Mouse (Mus musculus): Measurements from ENCODE around the gene Nfib. TPM values are rescaled to one million over a fixed set of nuclear protein-coding genes. Genes with fewer than 3 reads are reported as not detected.

Gene Nfib
- polyA plus RNA-seq, 2 experiments = 1.7 to 2.6 TPM

GRCm38 (mm10) chr4:82286931-82287330 is 418.6 kb downstream of the Nfib start:
- no peaks in the 10 kb centered on the region for H3K9me3 ChIP-seq (ENCODE audit: control insufficient read depth, low read length)
- no peak for DNase-seq (ENCODE audit: low read depth in 3 of 3, low spot score in 3 of 3)
- no peak overlapping the region for H3K4me2 ChIP-seq (ENCODE audit: low read depth)
- 0 out of 4 replicates have a peak, but pooled peaks cover 0 to 2% of the 10 kb centered on the region in 2 experiments for H3K4me1 ChIP-seq (replicated peaks; ENCODE audit: control insufficient read depth in 2 of 2, insufficient read depth in 2 of 2, low read length in 1 of 2)
- H3K4me3 ChIP-seq (ENCODE audit: insufficient read depth in 1 of 2, low read depth in 2 of 2, low read length in 2 of 2) = no peak overlapping the region
- H3K27me3 ChIP-seq (ENCODE audit: control insufficient read depth, insufficient read depth, low read length) = no peaks in the 10 kb centered on the region
- no peaks in the 10 kb centered on the region for H3K36me3 ChIP-seq (replicated peaks; ENCODE audit: control insufficient read depth, insufficient read depth, low read depth)
- WGBS (ENCODE audit: insufficient replicate concordance) = 57% methylated on average over 2 of the region's 2 CpGs
- TF ChIP-seq CTCF (IDR thresholded peaks at IDR 0.05; ENCODE audit: low read depth) (no peak), EP300 (IDR thresholded peaks at IDR 0.05; ENCODE audit: low read depth) (no peak)
- H3K27ac ChIP-seq = no peak overlapping the region
- no peak overlapping the region for H3K9ac ChIP-seq (replicated peaks)
- no peak for ATAC-seq (ENCODE audit: insufficient read depth)

GRCm38 (mm10) chr4:82283536-82283935 is 422.0 kb downstream of the Nfib start:
- no peaks in the 10 kb centered on the region for H3K9me3 ChIP-seq (ENCODE audit: control insufficient read depth, low read length)
- 69% methylated on average over 6 of the region's 6 CpGs for WGBS (ENCODE audit: insufficient replicate concordance)
- DNase-seq (ENCODE audit: low read depth in 3 of 3, low spot score in 3 of 3) (no peak), ATAC-seq (ENCODE audit: insufficient read depth) (no peak)
- H3K9ac ChIP-seq (replicated peaks) = no peak overlapping the region
- H3K4me2 ChIP-seq (ENCODE audit: low read depth) = no peak overlapping the region
- no peaks in the 10 kb centered on the region for H3K27me3 ChIP-seq (ENCODE audit: control insufficient read depth, insufficient read depth, low read length)
- H3K4me1 ChIP-seq (replicated peaks; ENCODE audit: control insufficient read depth in 2 of 2, insufficient read depth in 2 of 2, low read length in 1 of 2) = no peaks in the 10 kb centered on the region
- no peak overlapping the region for H3K27ac ChIP-seq
- no peak overlapping the region for H3K4me3 ChIP-seq (ENCODE audit: insufficient read depth in 1 of 2, low read depth in 2 of 2, low read length in 2 of 2)
- no peaks in the 10 kb centered on the region for H3K36me3 ChIP-seq (replicated peaks; ENCODE audit: control insufficient read depth, insufficient read depth, low read depth)
- TF ChIP-seq EP300 (IDR thresholded peaks at IDR 0.05; ENCODE audit: low read depth) (no peak), CTCF (IDR thresholded peaks at IDR 0.05; ENCODE audit: low read depth) (no peak)

- 39% methylated on average over 2 of the region's 2 CpGs for WGBS (ENCODE audit: insufficient replicate concordance)
- Histone ChIP-seq H3K9ac (replicated peaks) (no peak overlapping the region), H3K27ac (no peak overlapping the region), H3K36me3 (replicated peaks; ENCODE audit: control insufficient read depth, insufficient read depth, low read depth) (no peaks in the 10 kb centered on the region), H3K9me3 (ENCODE audit: control insufficient read depth, low read length) (no peaks in the 10 kb centered on the region), H3K4me1 (replicated peaks; ENCODE audit: control insufficient read depth in 2 of 2, insufficient read depth in 2 of 2, low read length in 1 of 2) (no peaks in the 10 kb centered on the region), H3K4me3 (ENCODE audit: insufficient read depth in 1 of 2, low read depth in 2 of 2, low read length in 2 of 2) (no peak overlapping the region), H3K4me2 (ENCODE audit: low read depth) (no peak overlapping the region), H3K27me3 (ENCODE audit: control insufficient read depth, insufficient read depth, low read length) (no peaks in the 10 kb centered on the region)
- TF ChIP-seq CTCF (IDR thresholded peaks at IDR 0.05; ENCODE audit: low read depth) (no peak), EP300 (IDR thresholded peaks at IDR 0.05; ENCODE audit: low read depth) (no peak)
- no peak for ATAC-seq (ENCODE audit: insufficient read depth)
- no peak for DNase-seq (ENCODE audit: low read depth in 3 of 3, low spot score in 3 of 3)
Observed at GRCm38 (mm10) chr4:82275996-82276395, 429.6 kb downstream of the Nfib start.

- ATAC-seq (ENCODE audit: insufficient read depth) (no peak), DNase-seq (ENCODE audit: low read depth in 3 of 3, low spot score in 3 of 3) (no peak)
- H3K27ac ChIP-seq = no peak overlapping the region
- TF ChIP-seq EP300 (IDR thresholded peaks at IDR 0.05; ENCODE audit: low read depth) (no peak), CTCF (IDR thresholded peaks at IDR 0.05; ENCODE audit: low read depth) (no peak)
- no peaks in the 10 kb centered on the region for H3K9me3 ChIP-seq (ENCODE audit: control insufficient read depth, low read length)
- no peaks in the 10 kb centered on the region for H3K36me3 ChIP-seq (replicated peaks; ENCODE audit: control insufficient read depth, insufficient read depth, low read depth)
- no peak overlapping the region for H3K4me2 ChIP-seq (ENCODE audit: low read depth)
- 64% methylated on average over 4 of the region's 4 CpGs for WGBS (ENCODE audit: insufficient replicate concordance)
- no peak overlapping the region for H3K9ac ChIP-seq (replicated peaks)
- H3K4me3 ChIP-seq (ENCODE audit: insufficient read depth in 1 of 2, low read depth in 2 of 2, low read length in 2 of 2) = no peak overlapping the region
- H3K4me1 ChIP-seq (replicated peaks; ENCODE audit: control insufficient read depth in 2 of 2, insufficient read depth in 2 of 2, low read length in 1 of 2) = no peaks in the 10 kb centered on the region
- no peaks in the 10 kb centered on the region for H3K27me3 ChIP-seq (ENCODE audit: control insufficient read depth, insufficient read depth, low read length)
Observed at GRCm38 (mm10) chr4:82273049-82273754, 432.3 kb downstream of the Nfib start.

DNA sequence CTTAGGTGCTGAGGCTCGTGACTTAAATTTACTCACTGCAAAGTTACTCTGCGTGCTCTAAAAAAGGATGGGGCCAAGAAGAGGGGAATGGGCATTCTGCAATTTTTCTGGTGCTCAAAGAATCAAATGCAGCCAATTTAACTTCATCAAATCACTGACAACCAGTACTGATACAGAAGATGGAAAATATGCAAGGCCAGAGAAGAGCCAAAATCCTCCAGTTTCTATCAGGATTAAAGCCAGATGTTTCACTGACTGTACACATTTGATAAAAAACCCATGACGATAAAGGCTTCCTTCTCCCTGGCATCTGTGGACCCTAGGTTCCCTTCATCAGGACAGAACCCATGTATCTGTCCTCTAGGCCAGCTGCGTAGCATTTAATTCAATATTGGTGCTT is 433.5 kb downstream of the Nfib start:
- no peak for DNase-seq (ENCODE audit: low read depth in 3 of 3, low spot score in 3 of 3)
- no peak for TF ChIP-seq EP300 (IDR thresholded peaks at IDR 0.05; ENCODE audit: low read depth)
- TF ChIP-seq CTCF (IDR thresholded peaks at IDR 0.05; ENCODE audit: low read depth) = no peak
- H3K36me3 ChIP-seq (replicated peaks; ENCODE audit: control insufficient read depth, insufficient read depth, low read depth) = no peaks in the 10 kb centered on the region
- no peak overlapping the region for H3K4me3 ChIP-seq (ENCODE audit: insufficient read depth in 1 of 2, low read depth in 2 of 2, low read length in 2 of 2)
- ATAC-seq (ENCODE audit: insufficient read depth) = no peak
- 62% methylated on average over 4 of the region's 4 CpGs for WGBS (ENCODE audit: insufficient replicate concordance)
- no peaks in the 10 kb centered on the region for H3K27me3 ChIP-seq (ENCODE audit: control insufficient read depth, insufficient read depth, low read length)
- no peak overlapping the region for H3K9ac ChIP-seq (replicated peaks)
- no peaks in the 10 kb centered on the region for H3K4me1 ChIP-seq (replicated peaks; ENCODE audit: control insufficient read depth in 2 of 2, insufficient read depth in 2 of 2, low read length in 1 of 2)
- H3K9me3 ChIP-seq (ENCODE audit: control insufficient read depth, low read length) = no peaks in the 10 kb centered on the region
- H3K27ac ChIP-seq = no peak overlapping the region
- H3K4me2 ChIP-seq (ENCODE audit: low read depth) = no peak overlapping the region

Measured in liver, embryonic 14.5 days (tissue).